Mouse (Mus musculus) CD8-positive naive resting alpha-beta T cell, adult 57 days (primary cell): ENCODE results near the gene Zfp3. TPM values are rescaled to one million over a fixed set of nuclear protein-coding genes. Genes with fewer than 3 reads are reported as not detected.

Experiments used
- total RNA-seq: library from RNA; stranded (reverse); gene quantifications from one replicate; pipeline ENCODE4 v1.2.4, GENCODE M21; 2023

Gene Zfp3
- 2.8 TPM for total RNA-seq

DNA sequence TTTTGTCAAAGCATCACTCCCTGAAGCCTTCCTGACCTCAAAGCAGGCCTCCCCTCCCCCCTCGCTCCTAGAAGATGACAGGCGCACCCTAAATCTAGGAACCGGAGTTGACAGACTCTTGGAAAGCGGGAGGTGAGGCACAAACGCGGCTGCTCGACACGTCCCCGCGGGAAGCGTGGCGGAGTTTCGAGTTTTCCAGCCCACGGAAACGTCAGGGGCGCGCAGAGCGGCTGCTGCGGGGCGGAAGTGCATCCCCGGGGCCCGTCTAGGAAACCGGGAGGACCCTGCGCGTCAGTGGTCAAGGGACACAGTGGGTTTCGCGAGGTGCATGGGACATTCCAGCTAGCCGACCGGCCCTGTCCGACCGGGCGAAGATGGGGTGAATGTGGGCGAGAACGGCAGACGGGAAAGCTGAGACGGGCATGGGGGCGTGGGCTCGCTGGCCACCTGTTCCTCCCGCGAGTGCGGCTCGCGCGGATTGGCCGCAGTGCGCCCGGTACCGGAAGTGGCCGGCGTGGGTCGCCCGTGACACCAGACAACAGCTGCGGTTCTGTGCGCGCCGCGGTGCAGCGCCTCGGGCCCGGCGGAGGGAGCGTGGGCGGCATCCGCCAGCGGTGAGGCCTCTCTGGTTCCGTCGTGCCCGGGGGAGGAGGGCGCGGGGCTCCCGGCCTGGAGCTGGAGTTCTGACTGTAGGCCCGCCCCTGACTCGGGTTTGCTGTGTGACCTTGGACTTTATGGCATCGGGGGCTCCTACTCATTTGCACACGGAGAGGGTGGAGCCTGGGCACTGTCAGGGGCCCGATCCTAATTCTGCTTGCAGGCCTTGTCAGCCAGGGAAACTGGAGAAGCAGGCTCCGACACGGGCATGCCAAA lies at the start of gene Zfp3:
Gene Zfp3, plus strand, starts transcription at position 274 of the 873 bp plus-strand sequence.

DNA sequence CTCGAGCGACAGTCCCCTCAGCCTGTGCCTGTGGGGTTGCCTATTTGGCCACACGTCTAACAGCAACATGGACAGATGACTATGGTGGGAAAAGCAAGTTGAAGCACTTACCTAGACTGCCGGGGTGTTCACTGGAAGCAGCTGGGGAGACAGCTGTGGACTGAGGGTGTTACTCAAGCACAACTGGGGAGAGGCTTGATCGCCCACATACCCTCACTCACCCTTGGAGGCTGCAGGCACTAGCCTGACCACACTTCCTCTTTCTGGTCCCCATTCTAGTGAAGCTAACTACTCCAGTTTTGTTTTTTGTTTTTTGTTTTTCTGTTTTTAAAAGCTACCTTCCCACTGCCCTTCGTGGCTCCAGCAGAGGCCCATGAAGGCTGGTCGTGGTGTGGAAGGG lies 48.4 kb downstream of the Zfp3 start, which contains the start of gene Scimp:
Gene Scimp, minus strand, starts transcription at position 222 of the 400 bp plus-strand sequence.

Other genes starting within 250 kb of the Zfp3 start
- not detected for gene Vmo1, start 249.6 kb upstream of the Zfp3 start, total RNA-seq
- not detected for gene Gltpd2, start 245.0 kb upstream of the Zfp3 start, total RNA-seq
- gene Psmb6, start 238.8 kb upstream of the Zfp3 start, total RNA-seq: 123 TPM
- gene Gm40193, start 231.3 kb upstream of the Zfp3 start, total RNA-seq: not detected
- gene Pld2, start 224.1 kb upstream of the Zfp3 start, total RNA-seq: 3.7 TPM
- gene Mink1, start 201.3 kb upstream of the Zfp3 start, total RNA-seq: 159 TPM
- 0.95 TPM for gene 4930544D05Rik, start 148.4 kb upstream of the Zfp3 start, total RNA-seq
- gene Chrne, start 145.0 kb upstream of the Zfp3 start, total RNA-seq: 1.5 TPM
- gene Gp1ba, start 125.1 kb upstream of the Zfp3 start, total RNA-seq: not detected
- gene Rnf167, start 117.0 kb upstream of the Zfp3 start, total RNA-seq: 242 TPM
- 53.9 TPM for gene Slc25a11, start 116.7 kb upstream of the Zfp3 start, total RNA-seq
- gene Pfn1, start 109.6 kb upstream of the Zfp3 start, total RNA-seq: 1,382 TPM
- gene Eno3, start 107.0 kb upstream of the Zfp3 start, total RNA-seq: 22.7 TPM
- gene Spag7, start 94.8 kb upstream of the Zfp3 start, total RNA-seq: 34.6 TPM
- 45.5 TPM for gene Camta2, start 76.1 kb upstream of the Zfp3 start, total RNA-seq
- gene Inca1, start 64.1 kb upstream of the Zfp3 start, total RNA-seq: not detected
- gene Kif1c, start 63.7 kb upstream of the Zfp3 start, total RNA-seq: 27.4 TPM
- not detected for gene Scimp, start 48.4 kb downstream of the Zfp3 start, total RNA-seq
- gene Rabep1, start 80.6 kb downstream of the Zfp3 start, total RNA-seq: 45.7 TPM
- 88.2 TPM for gene Nup88, start 205.8 kb downstream of the Zfp3 start, total RNA-seq
- 38.7 TPM for gene Rpain, start 206.0 kb downstream of the Zfp3 start, total RNA-seq
- gene C1qbp, start 218.8 kb downstream of the Zfp3 start, total RNA-seq: 99.0 TPM
- gene Dhx33, start 240.2 kb downstream of the Zfp3 start, total RNA-seq: 26.5 TPM